Mouse (Mus musculus) ES-E14 (cell line): ENCODE results near the gene Hnf1a. TPM values are rescaled to one million over a fixed set of nuclear protein-coding genes. Genes with fewer than 3 reads are reported as not detected.

Experiments used
- DNase-seq: peaks from one replicate; pipeline ENCODE4 v3.0.0-alpha.2; 2013; ENCODE audit warnings: low read depth, low spot score
- H3K27ac ChIP-seq: 2 replicates; pipeline ENCODE4 v1.5.1; 2012; ENCODE audit warnings: low read depth, mild to moderate bottlenecking, low read length, moderate library complexity, mixed read lengths; ENCODE audit not compliant: poor library complexity, insufficient read depth, severe bottlenecking
- H3K36me3 ChIP-seq: 2 replicates; pipeline ENCODE4 v1.6.1; 2012; ENCODE audit warnings: mild to moderate bottlenecking, low read length, moderate library complexity, mixed read lengths; ENCODE audit not compliant: control insufficient read depth, poor library complexity, insufficient read depth, severe bottlenecking
- H3K4me1 ChIP-seq, 2 experiments: fragments of 150-350 bp in 1 of 2; sonication (generic) in 1 of 2; 2 replicates each; pipeline ENCODE4 v1.6.1; 2012; ENCODE audit warnings: low read length in 2 of 2, mild to moderate bottlenecking in 1 of 2, mixed read lengths in 1 of 2; ENCODE audit not compliant: control insufficient read depth in 2 of 2, insufficient read depth in 2 of 2, poor library complexity in 1 of 2
- H3K4me3 ChIP-seq, 2 experiments: fragments of 150-350 bp in 1 of 2; sonication (generic) in 1 of 2; 2 replicates each; pipeline ENCODE4 v1.5.1; 2012; ENCODE audit warnings: low read length in 2 of 2, low read depth in 1 of 2, mild to moderate bottlenecking in 1 of 2, mixed read lengths in 1 of 2; ENCODE audit not compliant: insufficient read depth in 1 of 2, poor library complexity in 1 of 2, severe bottlenecking in 1 of 2
- H3K9ac ChIP-seq: 2 replicates; pipeline ENCODE4 v1.6.1; 2012; ENCODE audit warnings: low read depth, mild to moderate bottlenecking, low read length, mixed read lengths; ENCODE audit not compliant: poor library complexity, insufficient read depth, severe bottlenecking
- H3K9me3 ChIP-seq: fragments of 150-350 bp; sonication (generic); 2 replicates; pipeline ENCODE4 v1.6.1; 2012; ENCODE audit warnings: low read depth, mild to moderate bottlenecking, low read length; ENCODE audit not compliant: control insufficient read depth, insufficient read depth
- CHD2 ChIP-seq: IDR thresholded peaks from 2 replicates; pipeline ENCODE4 v1.6.1; 2014; ENCODE audit warnings: mild to moderate bottlenecking, low read depth, low read length, inconsistent platforms
- HCFC1 ChIP-seq: IDR thresholded peaks from 2 replicates; pipeline ENCODE4 v1.6.1; 2012; ENCODE audit warnings: low read length, inconsistent platforms, borderline replicate concordance; ENCODE audit not compliant: insufficient read depth
- MAFK ChIP-seq: IDR thresholded peaks from 2 replicates; pipeline ENCODE4 v1.6.1; 2014; ENCODE audit warnings: mild to moderate bottlenecking, low read depth, low read length, inconsistent platforms; ENCODE audit not compliant: insufficient read depth
- ZC3H11A ChIP-seq: IDR thresholded peaks from 2 replicates; pipeline ENCODE4 v1.6.1; 2012; ENCODE audit warnings: low read depth, mild to moderate bottlenecking, inconsistent platforms, low read length, borderline replicate concordance
- ZNF384 ChIP-seq: IDR thresholded peaks from 2 replicates; pipeline ENCODE4 v1.6.1; 2012; ENCODE audit warnings: low read depth, low read length, inconsistent platforms
- in situ Hi-C, 2 experiments: fragments of 600-800 bp; cut with MboI; formaldehyde crosslinking; loops; one replicate each; pipeline ENCODE4 v1.15.1; 2025; ENCODE audit warnings: low sequenced_read_pairs in 2 of 2, inconsistent platforms in 1 of 2; ENCODE audit not compliant: unreplicated experiment in 2 of 2
- total RNA-seq: library from RNA; depleted of rRNA; stranded (reverse); fragments of 300-350 nt; gene quantifications from 2 replicates; pipeline ENCODE4 v1.2.3, GENCODE M21; 2012

The Hnf1a gene
- total RNA-seq, 1 experiment, result 2.0 TPM

GRCm38 (mm10) chr5:114926753-114927152, 44.1 kb downstream of the Hnf1a start:
- in situ Hi-C loops, result no loop called here

GRCm38 (mm10) chr5:114926153-114926684, 44.7 kb downstream of the Hnf1a start:
- H3K4me3 ChIP-seq, result no peak overlapping the region
- H3K4me1 ChIP-seq, result no peaks in the 10 kb centered on the region
- H3K9ac ChIP-seq, result no peak overlapping the region
- no peak overlapping the region for H3K27ac ChIP-seq
- DNase-seq, result no peak
- in situ Hi-C loops, result no loop called here
- H3K9me3 ChIP-seq, result no peaks in the 10 kb centered on the region
- H3K36me3 ChIP-seq, result no peaks in the 10 kb centered on the region
- TF ChIP-seq ZNF384 (no peak), CHD2 (no peak), HCFC1 (no peak), ZC3H11A (no peak), MAFK (no peak)

More at GRCm38 (mm10) chr5:114926753-114927152, 44.1 kb downstream of the Hnf1a start:
- H3K4me3 ChIP-seq, result no peak overlapping the region
- TF ChIP-seq ZNF384 (no peak), HCFC1 (no peak)
- no peaks in the 10 kb centered on the region for H3K36me3 ChIP-seq
- no peaks in the 10 kb centered on the region for H3K4me1 ChIP-seq
- no peak for DNase-seq
- H3K9me3 ChIP-seq, result no peaks in the 10 kb centered on the region
- H3K27ac ChIP-seq, result no peak overlapping the region
- H3K9ac ChIP-seq, result no peak overlapping the region

GRCm38 (mm10) chr5:114922998-114923473, 47.9 kb downstream of the Hnf1a start, which contains the start of gene Oasl1:
Gene Oasl1, plus strand, starts transcription at chr5:114923240.
- Histone ChIP-seq H3K9ac (peak within 1 kb of the TSS; percentile 53; the same call in 1 of the 2 replicates), H3K36me3 (no peaks in the 10 kb centered on the region), H3K9me3 (no peaks in the 10 kb centered on the region), H3K4me1 (no peaks in the 10 kb centered on the region), H3K27ac (no peak within 1 kb of the TSS), H3K4me3 (peak within 1 kb of the TSS; percentile 35 to 38; a peak in 2 of 4 replicates)
- in situ Hi-C loops, result no loop called here
- no peak for DNase-seq
- TF ChIP-seq ZNF384, result no peak
- no peak for TF ChIP-seq HCFC1
- TF ChIP-seq ZC3H11A, result no peak
- no peak for TF ChIP-seq MAFK
- no peak for TF ChIP-seq CHD2

GRCm38 (mm10) chr5:114922366-114922731, 48.5 kb downstream of the Hnf1a start:
- no peak overlapping the region for H3K4me3 ChIP-seq
- TF ChIP-seq HCFC1, result no peak
- TF ChIP-seq CHD2, result no peak
- no peak for TF ChIP-seq ZNF384
- no peak for TF ChIP-seq MAFK
- TF ChIP-seq ZC3H11A, result no peak
- H3K9me3 ChIP-seq, result no peaks in the 10 kb centered on the region
- no peaks in the 10 kb centered on the region for H3K4me1 ChIP-seq
- no peak overlapping the region for H3K9ac ChIP-seq
- no peak for DNase-seq
- no peak overlapping the region for H3K27ac ChIP-seq
- in situ Hi-C loops, result no loop called here
- no peaks in the 10 kb centered on the region for H3K36me3 ChIP-seq
